Mouse (Mus musculus): ENCODE results near the gene E130208F15Rik. TPM values are rescaled to one million over a fixed set of nuclear protein-coding genes. Genes with fewer than 3 reads are reported as not detected.

E130208F15Rik gene
- not detected for polyA plus RNA-seq (2017; shearing (Covaris generic))

DNA sequence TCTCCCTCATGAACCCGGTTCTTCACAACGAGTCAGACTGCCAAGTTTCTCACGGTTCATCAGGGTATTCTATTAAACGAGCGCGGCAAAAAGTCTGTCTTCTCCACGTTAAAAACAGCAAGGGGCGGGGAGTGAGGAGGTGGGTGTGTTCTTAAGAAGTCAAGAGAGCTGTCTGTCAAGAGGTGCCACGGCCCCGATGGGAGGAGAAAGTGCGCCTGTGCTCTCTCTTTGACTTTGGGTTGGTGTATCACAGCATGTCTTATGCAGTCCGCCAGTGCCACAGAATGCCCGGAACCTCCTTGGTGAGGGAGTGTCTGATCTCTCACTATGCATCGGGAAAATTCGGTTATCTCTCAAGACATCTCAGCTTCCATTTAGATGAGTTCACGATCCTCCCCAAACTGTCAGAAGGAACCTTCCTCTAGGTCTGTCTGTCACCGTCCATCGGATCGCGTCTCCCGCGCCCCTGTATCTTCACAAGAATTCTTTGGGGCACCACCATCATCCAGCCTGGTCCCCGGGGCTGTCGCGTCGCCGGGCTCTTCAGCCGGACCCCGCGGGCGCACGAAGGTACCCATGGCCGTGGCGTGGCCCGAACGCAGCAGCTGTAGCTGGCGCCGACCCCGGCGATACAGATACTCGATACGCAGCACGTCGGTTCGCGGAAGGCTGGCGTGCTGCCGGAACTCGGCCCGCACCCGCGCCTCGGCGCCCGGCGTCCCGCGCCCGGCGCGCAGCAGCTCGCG lies at the start of gene E130208F15Rik:
E130208F15Rik (plus strand) TSS at position 202 of the 746 bp plus-strand sequence.

DNA sequence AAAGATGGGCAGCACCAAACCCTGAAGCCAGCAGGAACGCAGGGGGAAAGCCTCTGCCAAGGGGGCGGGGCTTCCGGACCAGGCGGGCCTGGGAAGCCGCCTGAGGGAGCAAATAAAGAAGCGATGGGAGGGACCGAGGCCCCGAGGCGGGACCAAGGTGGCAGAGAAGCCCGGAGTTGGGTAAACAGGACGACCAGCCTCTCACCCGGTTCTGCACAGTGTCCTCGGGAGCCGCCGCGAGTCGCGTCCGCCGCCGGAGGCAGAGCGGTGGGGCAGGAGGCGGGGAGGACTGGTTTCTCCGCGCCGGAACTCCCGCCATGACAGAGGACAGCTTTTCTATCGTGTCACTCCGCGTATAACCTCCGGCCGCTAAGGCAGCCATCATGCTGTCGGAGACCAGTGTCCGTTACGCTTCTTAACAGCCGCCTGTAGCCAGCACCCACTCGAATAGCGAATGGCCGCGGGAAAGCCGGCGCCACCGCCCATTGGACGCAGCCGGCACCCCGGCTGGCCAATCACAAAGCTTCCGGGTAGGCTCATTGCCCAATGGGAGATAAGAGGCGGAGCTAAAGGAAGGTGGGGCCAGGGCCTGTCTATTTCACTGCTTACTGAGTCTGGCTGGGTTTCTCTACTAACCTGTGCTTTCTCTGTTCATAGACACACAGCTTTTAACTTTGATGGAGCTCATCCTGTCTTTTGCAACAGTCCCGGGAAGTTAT lies 41.4 kb upstream of the E130208F15Rik start, which contains the start of the genes Thap8 and Wdr62:
Thap8 (plus strand) TSS at position 144 of the 719 bp plus-strand sequence.
Wdr62 (minus strand) TSS at position 469 of the 719 bp plus-strand sequence.

DNA sequence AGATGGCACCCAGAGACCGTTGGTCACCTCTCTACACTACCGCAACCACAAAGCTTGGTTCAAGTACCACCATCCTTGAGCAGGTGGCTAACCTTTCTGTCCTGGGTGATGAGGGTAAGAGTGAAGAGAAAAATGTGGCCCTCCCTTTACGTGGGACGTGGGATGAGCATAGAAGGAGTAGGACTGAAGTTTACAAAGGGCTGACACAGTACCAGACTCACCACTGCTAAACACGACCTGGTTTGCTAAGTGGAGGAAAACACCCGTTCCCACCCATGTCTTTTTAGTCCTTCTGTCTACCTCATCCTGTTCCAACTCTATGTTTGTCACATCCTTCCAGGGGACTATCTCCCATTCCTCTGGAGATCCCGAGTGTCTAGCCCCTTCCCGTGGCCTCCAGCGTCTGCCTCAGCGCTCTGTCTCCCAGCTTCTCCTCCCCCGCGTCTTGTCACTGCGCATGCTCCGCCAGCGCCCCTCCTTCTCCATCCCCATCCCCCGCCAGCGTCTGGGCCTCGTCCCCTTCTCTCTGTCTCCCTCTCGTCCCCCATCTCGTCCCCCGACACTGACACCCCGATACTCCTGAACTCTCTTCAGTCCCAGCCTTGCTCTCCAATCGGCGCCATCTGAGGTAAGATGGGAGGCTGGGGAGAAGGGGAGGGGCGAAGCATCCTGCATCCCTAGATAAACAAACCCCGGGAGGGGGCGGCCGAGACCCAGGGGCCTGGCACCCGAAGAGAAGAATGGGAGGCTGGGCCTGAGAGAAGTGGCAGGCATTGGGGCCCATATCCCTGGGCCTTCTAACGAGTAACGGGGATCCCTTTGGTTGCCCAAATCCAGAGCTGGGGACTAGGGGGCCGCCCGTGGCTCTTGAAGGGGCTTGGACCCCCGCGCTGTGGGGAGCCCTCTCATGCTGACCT lies 30.1 kb upstream of the E130208F15Rik start, which contains the start of gene Clip3:
Clip3 (plus strand) TSS at position 514 of the 917 bp plus-strand sequence.

DNA sequence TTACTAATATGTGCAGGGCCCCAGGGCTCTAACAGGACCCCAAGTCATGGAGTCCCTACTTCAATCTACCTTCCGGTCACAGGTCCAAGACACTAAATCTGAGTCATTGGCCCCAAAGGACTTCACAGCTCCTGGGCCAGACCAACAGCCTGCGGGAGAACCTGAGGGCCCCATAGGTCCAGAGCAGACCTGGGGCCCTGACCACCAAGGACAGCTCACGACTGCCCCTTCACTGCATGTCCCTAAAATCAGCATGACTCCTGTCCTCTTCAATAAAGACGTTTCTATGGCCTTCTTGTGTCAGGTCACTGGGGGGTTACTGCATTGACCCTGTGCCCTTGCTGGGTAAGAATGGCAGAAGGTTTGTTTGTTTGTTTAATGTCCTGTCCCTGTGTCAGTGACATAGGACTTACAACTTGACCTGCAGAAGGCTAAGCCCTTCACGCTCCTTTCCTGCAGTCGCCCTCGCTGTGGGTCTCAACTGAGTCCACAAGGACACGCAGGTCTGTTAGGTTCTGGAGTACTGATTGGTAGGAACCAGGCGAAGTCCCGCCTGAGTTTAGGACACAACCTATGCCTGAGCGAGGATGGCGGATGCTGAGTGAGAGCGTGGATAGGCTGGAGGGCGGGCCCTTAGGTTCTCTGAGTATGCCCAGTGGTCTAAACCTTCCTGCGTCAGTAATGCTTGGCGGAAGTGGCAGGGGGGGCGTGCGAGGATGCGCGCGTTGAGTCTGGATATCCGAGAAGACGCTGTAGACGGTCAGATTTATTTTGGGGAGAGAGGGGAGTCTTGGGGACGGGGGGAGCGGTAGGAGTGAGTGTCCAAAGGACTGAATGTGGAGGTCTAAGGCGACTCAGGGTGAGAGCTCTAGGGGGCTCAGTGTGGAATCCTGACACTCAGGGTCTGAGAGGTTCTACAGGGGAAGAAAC lies 13.2 kb upstream of the E130208F15Rik start, which contains the start of gene Alkbh6:
Alkbh6 (plus strand) TSS at position 642 of the 930 bp plus-strand sequence.

DNA sequence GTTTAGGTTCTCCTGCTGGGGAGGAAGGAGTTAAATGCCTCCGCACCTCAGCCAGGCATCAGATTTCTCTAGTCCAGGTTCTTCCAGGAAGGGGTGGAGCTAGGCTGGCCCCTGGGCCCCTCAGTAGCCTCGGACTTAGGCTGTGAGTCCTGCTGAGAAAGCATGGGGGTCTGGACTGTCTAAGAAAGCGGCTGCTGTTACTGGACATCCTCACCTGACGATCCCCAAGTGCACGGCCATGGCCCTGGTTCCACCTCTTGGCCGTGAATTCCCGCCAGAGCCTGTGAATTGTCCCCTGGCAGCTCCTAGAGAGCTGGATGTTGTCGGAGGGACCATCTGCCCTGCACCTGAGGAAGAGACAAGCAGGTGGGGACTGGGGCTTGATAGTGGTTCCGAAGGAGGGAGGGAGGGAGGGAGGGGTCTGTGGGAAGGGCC lies 6.8 kb upstream of the E130208F15Rik start, which contains the start of gene Syne4:
Syne4 (plus strand) TSS at position 87 of the 435 bp plus-strand sequence.

DNA sequence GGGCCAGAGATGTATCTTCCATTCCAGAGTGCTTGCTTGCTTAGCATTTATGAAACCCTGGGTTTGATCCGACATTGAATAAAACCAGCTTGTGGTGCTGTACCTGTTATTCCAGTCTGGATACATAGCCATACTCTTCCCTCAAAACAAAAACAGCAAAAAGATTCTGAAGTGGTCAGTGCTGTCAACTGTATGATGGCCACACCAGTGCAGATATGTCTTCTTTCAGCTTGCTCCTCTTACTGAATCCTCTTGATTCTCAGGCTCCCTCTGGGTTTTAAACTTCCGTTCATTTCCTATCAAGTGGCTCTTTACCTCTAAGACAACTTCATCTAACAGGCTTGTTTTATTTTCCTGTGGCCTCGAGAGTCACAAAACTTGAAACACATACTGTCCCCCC lies 2.3 kb downstream of the E130208F15Rik start, which contains the start of gene Sdhaf1:
Sdhaf1 (minus strand) TSS at position 101 of the 400 bp plus-strand sequence.

DNA sequence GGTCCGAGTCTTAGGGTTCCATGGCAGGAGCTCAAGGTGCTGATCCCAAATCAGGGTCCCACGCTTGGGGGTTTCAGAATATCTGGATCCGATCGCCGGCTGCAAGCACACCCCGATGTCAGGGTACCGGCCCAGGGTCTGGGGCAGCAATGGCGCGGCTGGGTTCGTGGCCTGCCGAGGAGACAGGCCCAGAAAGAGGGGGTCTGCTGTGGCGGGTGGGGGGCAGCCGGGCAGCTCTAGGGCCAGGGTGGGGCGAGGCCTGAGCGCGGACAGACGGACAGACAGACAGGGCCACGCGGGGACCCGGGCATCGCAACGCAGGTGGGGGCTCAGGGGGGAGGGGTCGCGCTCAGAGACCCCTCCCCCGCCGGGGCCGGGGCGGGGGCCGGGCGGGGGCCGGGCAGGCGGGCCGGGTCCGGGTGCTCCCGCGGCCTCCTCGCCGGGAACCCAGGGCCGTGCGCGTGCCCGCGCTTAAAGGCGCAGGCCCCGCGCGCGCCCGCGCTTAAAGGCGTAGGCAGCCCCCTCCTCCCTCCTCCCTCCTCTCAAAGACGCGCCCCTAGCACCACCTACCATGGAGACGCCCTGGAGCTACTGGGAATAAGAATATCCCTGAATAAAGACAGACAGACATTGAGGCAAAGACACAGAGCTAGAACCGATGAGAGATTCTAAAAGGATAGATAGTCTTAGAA lies 41.3 kb downstream of the E130208F15Rik start, which contains the start of gene Lrfn3:
Lrfn3 (minus strand) TSS at position 121 of the 692 bp plus-strand sequence.

Other genes starting within 250 kb of the E130208F15Rik start
- gene Zfp82, start 248.8 kb upstream of the E130208F15Rik start, polyA plus RNA-seq (2017; shearing (Covaris generic)) = 16.4 TPM
- gene Gm26920, start 231.3 kb upstream of the E130208F15Rik start, polyA plus RNA-seq (2017; shearing (Covaris generic)) = 1.2 TPM
- gene Zfp566, start 231.2 kb upstream of the E130208F15Rik start, polyA plus RNA-seq (2017; shearing (Covaris generic)) = 11.9 TPM
- gene Zfp260, start 227.0 kb upstream of the E130208F15Rik start, polyA plus RNA-seq (2017; shearing (Covaris generic)) = 111 TPM
- gene Zfp382, start 199.8 kb upstream of the E130208F15Rik start, polyA plus RNA-seq (2017; shearing (Covaris generic)) = 22.3 TPM
- 35.9 TPM for gene Zfp146, start 152.0 kb upstream of the E130208F15Rik start, polyA plus RNA-seq (2017; shearing (Covaris generic))
- 1.4 TPM for gene Cox7a1, start 137.6 kb upstream of the E130208F15Rik start, polyA plus RNA-seq (2017; shearing (Covaris generic))
- gene Capns1, start 122.9 kb upstream of the E130208F15Rik start, polyA plus RNA-seq (2017; shearing (Covaris generic)) = 70.0 TPM
- 55.8 TPM for gene Polr2i, start 89.8 kb upstream of the E130208F15Rik start, polyA plus RNA-seq (2017; shearing (Covaris generic))
- 123 TPM for gene Tbcb, start 89.5 kb upstream of the E130208F15Rik start, polyA plus RNA-seq (2017; shearing (Covaris generic))
- not detected for gene Ovol3, start 86.0 kb upstream of the E130208F15Rik start, polyA plus RNA-seq (2017; shearing (Covaris generic))
- 0.66 TPM for gene Thap8, start 41.6 kb upstream of the E130208F15Rik start, polyA plus RNA-seq (2017; shearing (Covaris generic))
- gene Wdr62, start 41.3 kb upstream of the E130208F15Rik start, polyA plus RNA-seq (2017; shearing (Covaris generic)) = 7.5 TPM
- 9.6 TPM for gene Clip3, start 30.0 kb upstream of the E130208F15Rik start, polyA plus RNA-seq (2017; shearing (Covaris generic))
- gene Alkbh6, start 13.0 kb upstream of the E130208F15Rik start, polyA plus RNA-seq (2017; shearing (Covaris generic)) = 178 TPM
- gene Syne4, start 6.9 kb upstream of the E130208F15Rik start, polyA plus RNA-seq (2017; shearing (Covaris generic)) = 18.4 TPM
- gene Sdhaf1, start 2.2 kb downstream of the E130208F15Rik start, polyA plus RNA-seq (2017; shearing (Covaris generic)) = 11.3 TPM
- not detected for gene Lrfn3, start 41.0 kb downstream of the E130208F15Rik start, polyA plus RNA-seq (2017; shearing (Covaris generic))
- gene Tyrobp, start 92.0 kb downstream of the E130208F15Rik start, polyA plus RNA-seq (2017; shearing (Covaris generic)) = 14.5 TPM
- gene Hcst, start 98.1 kb downstream of the E130208F15Rik start, polyA plus RNA-seq (2017; shearing (Covaris generic)) = 407 TPM
- 110 TPM for gene Nfkbid, start 100.0 kb downstream of the E130208F15Rik start, polyA plus RNA-seq (2017; shearing (Covaris generic))
- gene Aplp1, start 123.8 kb downstream of the E130208F15Rik start, polyA plus RNA-seq (2017; shearing (Covaris generic)) = 7.7 TPM
- not detected for gene Kirrel2, start 135.9 kb downstream of the E130208F15Rik start, polyA plus RNA-seq (2017; shearing (Covaris generic))
- not detected for gene Nphs1, start 136.6 kb downstream of the E130208F15Rik start, polyA plus RNA-seq (2017; shearing (Covaris generic))
- not detected for gene Prodh2, start 171.9 kb downstream of the E130208F15Rik start, polyA plus RNA-seq (2017; shearing (Covaris generic))
- 1.5 TPM for gene Arhgap33, start 213.3 kb downstream of the E130208F15Rik start, polyA plus RNA-seq (2017; shearing (Covaris generic))
- gene Hspb6, start 230.4 kb downstream of the E130208F15Rik start, polyA plus RNA-seq (2017; shearing (Covaris generic)) = 3.7 TPM
- gene Proser3, start 230.6 kb downstream of the E130208F15Rik start, polyA plus RNA-seq (2017; shearing (Covaris generic)) = 10.8 TPM
- 102 TPM for gene Lin37, start 238.1 kb downstream of the E130208F15Rik start, polyA plus RNA-seq (2017; shearing (Covaris generic))
- 47.4 TPM for gene U2af1l4, start 241.6 kb downstream of the E130208F15Rik start, polyA plus RNA-seq (2017; shearing (Covaris generic))
- gene Gm49396, start 241.6 kb downstream of the E130208F15Rik start, polyA plus RNA-seq (2017; shearing (Covaris generic)) = 122 TPM
- 244 TPM for gene Psenen, start 241.9 kb downstream of the E130208F15Rik start, polyA plus RNA-seq (2017; shearing (Covaris generic))
- 235 TPM for gene Igflr1, start 243.7 kb downstream of the E130208F15Rik start, polyA plus RNA-seq (2017; shearing (Covaris generic))

All from inflammation-experienced regulatory T-cells, adult 16 weeks (primary cell).